Mouse (Mus musculus) liver, embryonic 13.5 days (tissue): ENCODE data around the gene Serpinb7. TPM values are rescaled to one million over a fixed set of nuclear protein-coding genes. Genes with fewer than 3 reads are reported as not detected.

Source experiments
- ATAC-seq: fragments of 200-750 bp; cut with Nextera tagmentation; 2 replicates; pipeline ENCODE4 v1.8.0; 2017; ENCODE audit warnings: low read depth, mild to moderate bottlenecking, moderate number of reproducible peaks, moderate library complexity
- DNase-seq: peaks from one replicate; pipeline ENCODE4 v3.0.0; 2022
- H3K27ac ChIP-seq: fragments of 300-500 bp; sonication (generic); 2 replicates; pipeline ENCODE4 v1.5.1; 2015; ENCODE audit warnings: moderate library complexity, mild to moderate bottlenecking, inconsistent platforms
- H3K27me3 ChIP-seq: fragments of 300-500 bp; sonication (generic); 2 replicates; pipeline ENCODE4 v1.6.1; 2015; ENCODE audit warnings: mild to moderate bottlenecking, inconsistent platforms
- H3K36me3 ChIP-seq: fragments of 300-500 bp; sonication (generic); 2 replicates; pipeline ENCODE4 v1.6.1; 2015; ENCODE audit warnings: mild to moderate bottlenecking, inconsistent platforms
- H3K4me1 ChIP-seq: fragments of 300-500 bp; sonication (generic); replicated peaks from 2 replicates; pipeline ENCODE4 v1.6.1; 2015; ENCODE audit warnings: inconsistent platforms
- H3K4me2 ChIP-seq: fragments of 300-500 bp; sonication (generic); 2 replicates; pipeline ENCODE4 v1.6.1; 2015; ENCODE audit warnings: inconsistent platforms, mild to moderate bottlenecking, moderate library complexity
- H3K4me3 ChIP-seq: fragments of 300-500 bp; sonication (generic); replicated peaks from 2 replicates; pipeline ENCODE4 v1.5.1; 2015; ENCODE audit warnings: mild to moderate bottlenecking, inconsistent platforms
- H3K9ac ChIP-seq: fragments of 300-500 bp; sonication (generic); 2 replicates; pipeline ENCODE4 v1.6.1; 2015; ENCODE audit warnings: mild to moderate bottlenecking, inconsistent platforms
- H3K9me3 ChIP-seq: fragments of 300-500 bp; sonication (generic); replicated peaks from 2 replicates; pipeline ENCODE4 v1.6.1; 2016; ENCODE audit warnings: inconsistent platforms
- WGBS: fragments of 180-500 bp; shearing (Covaris S2); methylation state at CpG from one replicate; pipeline ENCODE4 v1.1.7; 2015; ENCODE audit not compliant: insufficient replicate concordance; 5-methylcytosine and 5-hydroxymethylcytosine counted together
- polyA plus RNA-seq: library from polyadenylated mRNA; unstranded; fragments of >200 nt; fragmentation: Nextera tagmentation; extraction: Ambion mirVana; gene quantifications from 2 replicates; pipeline ENCODE4 v1.2.1, GENCODE M21; 2015

The Serpinb7 gene
- polyA plus RNA-seq: 0.06 TPM in 1 of 2 replicates, not detected in the other

GRCm38 (mm10) chr1:107399355-107399754 is at the start of gene Serpinb7:
Gene Serpinb7 (plus strand): TSS chr1:107399655.
- H3K36me3 ChIP-seq: no peaks in the 10 kb centered on the region
- DNase-seq (no peak), ATAC-seq (no peak)
- H3K9ac ChIP-seq: no peak within 1 kb of the TSS
- no peaks in the 10 kb centered on the region for H3K27me3 ChIP-seq
- no peak within 1 kb of the TSS for H3K4me3 ChIP-seq
- H3K27ac ChIP-seq: no peak within 1 kb of the TSS
- H3K4me2 ChIP-seq: no peak within 1 kb of the TSS
- no peaks in the 10 kb centered on the region for H3K9me3 ChIP-seq
- WGBS: 59% methylated on average over 3 of the region's 3 CpGs
- no peaks in the 10 kb centered on the region for H3K4me1 ChIP-seq

GRCm38 (mm10) chr1:107350392-107350791 is 49.1 kb upstream of the Serpinb7 start:
- ATAC-seq: no peak
- 39% methylated on average over 3 of the region's 3 CpGs for WGBS

GRCm38 (mm10) chr1:107351115-107351514 is 48.3 kb upstream of the Serpinb7 start:
- DNase-seq (no peak), ATAC-seq (peak; percentile 68)
- no peak overlapping the region for H3K4me3 ChIP-seq
- no peaks in the 10 kb centered on the region for H3K36me3 ChIP-seq
- H3K27me3 ChIP-seq: no peaks in the 10 kb centered on the region
- no peak overlapping the region for H3K27ac ChIP-seq
- WGBS: 22% methylated on average over 2 of the region's 2 CpGs
- peaks cover 8% of the 10 kb centered on the region; the same call in 1 of the 2 replicates for H3K4me1 ChIP-seq
- no peaks in the 10 kb centered on the region for H3K9me3 ChIP-seq
- H3K9ac ChIP-seq: no peak overlapping the region
- H3K4me2 ChIP-seq: no peak overlapping the region

More at GRCm38 (mm10) chr1:107350392-107350791, 49.1 kb upstream of the Serpinb7 start:
- Histone ChIP-seq H3K9ac (no peak overlapping the region), H3K27me3 (no peaks in the 10 kb centered on the region), H3K4me3 (no peak overlapping the region), H3K27ac (no peak overlapping the region), H3K9me3 (no peaks in the 10 kb centered on the region), H3K4me1 (peaks cover 8% of the 10 kb centered on the region; the same call in 1 of the 2 replicates), H3K36me3 (no peaks in the 10 kb centered on the region), H3K4me2 (no peak overlapping the region)
- no peak for DNase-seq

- no peaks in the 10 kb centered on the region for H3K36me3 ChIP-seq
- no peak overlapping the region for H3K27ac ChIP-seq
- no peak overlapping the region for H3K4me3 ChIP-seq
- no peak for DNase-seq
- H3K4me1 ChIP-seq: peaks cover 8% of the 10 kb centered on the region; the same call in 1 of the 2 replicates
- H3K4me2 ChIP-seq: no peak overlapping the region
- WGBS: 19% methylated on average over 3 of the region's 3 CpGs
- ATAC-seq: no peak
- H3K9ac ChIP-seq: no peak overlapping the region
- no peaks in the 10 kb centered on the region for H3K27me3 ChIP-seq
- no peaks in the 10 kb centered on the region for H3K9me3 ChIP-seq
These were observed 46.4 kb upstream of the Serpinb7 start for GRCm38 (mm10) chr1:107353046-107353445.

- no peak within 1 kb of the TSS for H3K4me2 ChIP-seq
- no peak for ATAC-seq
- no peak within 1 kb of the TSS for H3K4me3 ChIP-seq
- 37% methylated on average over 1 of the region's 1 CpGs for WGBS
- H3K27ac ChIP-seq: no peak within 1 kb of the TSS
- no peaks in the 10 kb centered on the region for H3K9me3 ChIP-seq
- no peaks in the 10 kb centered on the region for H3K36me3 ChIP-seq
- H3K27me3 ChIP-seq: no peaks in the 10 kb centered on the region
- no peak within 1 kb of the TSS for H3K9ac ChIP-seq
- DNase-seq: no peak
- H3K4me1 ChIP-seq: no peaks in the 10 kb centered on the region
These were observed 38.6 kb upstream of the Serpinb7 start, which contains the start of gene Serpinb11 for GRCm38 (mm10) chr1:107360898-107361297. Gene Serpinb11 (plus strand): TSS chr1:107361198.

- Histone ChIP-seq H3K4me2 (no peak overlapping the region), H3K27ac (no peak overlapping the region), H3K36me3 (no peaks in the 10 kb centered on the region), H3K4me1 (no peaks in the 10 kb centered on the region), H3K9me3 (no peaks in the 10 kb centered on the region), H3K4me3 (no peak overlapping the region), H3K27me3 (no peaks in the 10 kb centered on the region), H3K9ac (no peak overlapping the region)
- no peak for ATAC-seq
- no peak for DNase-seq
- WGBS: 60% methylated on average over 7 of the region's 7 CpGs
These were observed 33.5 kb upstream of the Serpinb7 start for GRCm38 (mm10) chr1:107365973-107366372.

GRCm38 (mm10) chr1:107368944-107369343 is 30.5 kb upstream of the Serpinb7 start:
- H3K9ac ChIP-seq: no peak overlapping the region
- no peak overlapping the region for H3K4me2 ChIP-seq
- no peaks in the 10 kb centered on the region for H3K27me3 ChIP-seq
- H3K4me3 ChIP-seq: no peak overlapping the region
- H3K27ac ChIP-seq: no peak overlapping the region
- H3K36me3 ChIP-seq: no peaks in the 10 kb centered on the region
- H3K4me1 ChIP-seq: no peaks in the 10 kb centered on the region
- H3K9me3 ChIP-seq: no peaks in the 10 kb centered on the region
- 51% methylated on average over 2 of the region's 2 CpGs for WGBS
- DNase-seq (no peak), ATAC-seq (no peak)

- Histone ChIP-seq H3K4me2 (no peak overlapping the region), H3K27me3 (no peaks in the 10 kb centered on the region), H3K9ac (no peak overlapping the region), H3K4me1 (peaks cover 6% of the 10 kb centered on the region), H3K4me3 (no peak overlapping the region), H3K36me3 (no peaks in the 10 kb centered on the region), H3K9me3 (no peaks in the 10 kb centered on the region), H3K27ac (no peak overlapping the region)
- DNase-seq (no peak), ATAC-seq (no peak)
- WGBS: 18% methylated on average over 4 of the region's 4 CpGs
These were observed 22.5 kb upstream of the Serpinb7 start for GRCm38 (mm10) chr1:107376952-107377351.

- Histone ChIP-seq H3K4me2 (no peak overlapping the region), H3K27me3 (no peaks in the 10 kb centered on the region), H3K27ac (no peak overlapping the region), H3K9me3 (no peaks in the 10 kb centered on the region), H3K9ac (no peak overlapping the region), H3K4me1 (peaks cover 12% of the 10 kb centered on the region), H3K36me3 (no peaks in the 10 kb centered on the region), H3K4me3 (no peak overlapping the region)
- DNase-seq (no peak), ATAC-seq (peak; percentile 61; the same call in 1 of the 2 replicates)
These were observed 21.1 kb upstream of the Serpinb7 start for GRCm38 (mm10) chr1:107378368-107378767.

GRCm38 (mm10) chr1:107381491-107381890 is 18.0 kb upstream of the Serpinb7 start:
- ATAC-seq: no peak
- H3K9ac ChIP-seq: no peak overlapping the region
- H3K27me3 ChIP-seq: no peaks in the 10 kb centered on the region
- H3K4me2 ChIP-seq: no peak overlapping the region
- H3K36me3 ChIP-seq: no peaks in the 10 kb centered on the region
- H3K27ac ChIP-seq: no peak overlapping the region
- H3K9me3 ChIP-seq: no peaks in the 10 kb centered on the region
- H3K4me3 ChIP-seq: no peak overlapping the region
- peaks cover 25% of the 10 kb centered on the region for H3K4me1 ChIP-seq
- DNase-seq: no peak

GRCm38 (mm10) chr1:107382404-107382803 is 17.1 kb upstream of the Serpinb7 start:
- Histone ChIP-seq H3K9ac (no peak overlapping the region), H3K9me3 (no peaks in the 10 kb centered on the region), H3K4me3 (no peak overlapping the region), H3K4me2 (no peak overlapping the region), H3K36me3 (no peaks in the 10 kb centered on the region), H3K4me1 (peaks cover 25% of the 10 kb centered on the region), H3K27me3 (no peaks in the 10 kb centered on the region), H3K27ac (no peak overlapping the region)
- DNase-seq (no peak), ATAC-seq (peak; percentile 43; the same call in 1 of the 2 replicates)
- 31% methylated on average over 1 of the region's 1 CpGs for WGBS

GRCm38 (mm10) chr1:107384532-107384931 is 14.9 kb upstream of the Serpinb7 start:
- Histone ChIP-seq H3K27ac (no peak overlapping the region), H3K9ac (no peak overlapping the region), H3K4me1 (peaks cover 19% of the 10 kb centered on the region; the same call in 1 of the 2 replicates), H3K9me3 (no peaks in the 10 kb centered on the region), H3K4me3 (no peak overlapping the region), H3K4me2 (no peak overlapping the region), H3K27me3 (no peaks in the 10 kb centered on the region), H3K36me3 (no peaks in the 10 kb centered on the region)
- DNase-seq: peak; percentile 15
- 34% methylated on average over 9 of the region's 9 CpGs for WGBS
- ATAC-seq: peak; percentile 93
